ENCODE assay signal across 7 mouse cellular contexts in genomic region chr7:91431594-91432240, GRCm38 (mm10).
A peak's percentile ranks its signal among the peaks of the same experiment; 100 is the strongest.
DNase-seq lines count a peak whose midpoint lies in the region.

No protein-coding gene starts in this region.

- peak; percentile 27 for DNase-seq in A20 (ENCODE audit: low read depth, low spot score)
- DNase-seq in CD4-positive helper T cell, adult 2 months (ENCODE audit: low read depth, low spot score), result peak; percentile 3
- DNase-seq in brain, adult 2 months (ENCODE audit: low read depth, low spot score), result peak; percentile 78
- peak; percentile 9 for DNase-seq in fibroblast of lung, adult 2 months (ENCODE audit: low read depth)
- DNase-seq in kidney, adult 8-10 months, result peak; percentile 2 to 48
- DNase-seq in lung, postnatal 25 days (ENCODE audit: low spot score), result peak; percentile 12
- DNase-seq in retina, postnatal 7 days (ENCODE audit: low read depth, low spot score), result peak; percentile 40

Comparison
In these comparisons a context has a peak if more than half of its experiments do, and no peak if none do; other contexts are left out.
1. Peak in every context shown above with its lines: DNase-seq.
2. DNase-seq: peak in every context shown above with its lines; median percentile 78 in brain, adult 2 months; 40 in retina, postnatal 7 days; 27 in A20; 25 in kidney, adult 8-10 months; 12 in lung, postnatal 25 days; 9 in fibroblast of lung, adult 2 months; 3 in CD4-positive helper T cell, adult 2 months.